Mouse (Mus musculus) macrophage (primary cell): ENCODE results near the gene Man2b2. TPM values are rescaled to one million over a fixed set of nuclear protein-coding genes. Genes with fewer than 3 reads are reported as not detected.
A peak's percentile ranks its signal among the peaks of the same experiment; 100 is the strongest.

Source experiments
- H3K27ac ChIP-seq: fragments of 350-480 bp; formaldehyde crosslinking; 2 replicates; pipeline ENCODE4 v1.9.0; 2021
- H3K36me3 ChIP-seq: fragments of 350-480 bp; formaldehyde crosslinking; 2 replicates; pipeline ENCODE4 v1.9.0; 2021; ENCODE audit errors: inconsistent target
- H3K4me3 ChIP-seq: fragments of 350-480 bp; formaldehyde crosslinking; 2 replicates; pipeline ENCODE4 v1.9.0; 2021; ENCODE audit errors: inconsistent target
- H3K79me2 ChIP-seq: fragments of 350-480 bp; formaldehyde crosslinking; 2 replicates; pipeline ENCODE4 v1.9.0; 2021; ENCODE audit errors: inconsistent target
- WGBS: methylation state at CpG from one replicate; pipeline ENCODE4 v1.1.7; 2026; ENCODE audit warnings: inconsistent platforms; ENCODE audit not compliant: missing documents; 5-methylcytosine and 5-hydroxymethylcytosine counted together
- polyA plus RNA-seq: library from polyadenylated mRNA; stranded (reverse); fragments of 250-400 nt; gene quantifications from 3 replicates; pipeline ENCODE4 v1.2.4, GENCODE M21; 2018; ENCODE audit warnings: inconsistent platforms
- total RNA-seq, 78 experiments: library from RNA; depleted of rRNA; stranded (reverse); fragments of 250-400 nt; gene quantifications; 1 replicate in 9 of 78; 2 replicates in 24 of 78; 3 replicates in 43 of 78; 4 replicates in 2 of 78; pipeline ENCODE4 v1.2.4; 2018; ENCODE audit warnings: inconsistent platforms in 56 of 78

Man2b2 gene
- total RNA-seq (2018; cell fraction: chromatin; rRNA removed), result 100 to 1,000 TPM in 13 of 26 experiments, 10 to 100 TPM in 13; 21.3 to 170 (median 104) TPM
- 100 to 1,000 TPM; 128 to 233 (median 173) TPM for total RNA-seq (2018; cell fraction: cytosol; rRNA removed)
- 100 to 1,000 TPM in 25 of 26 experiments, 10 to 100 TPM in 1; 50.2 to 242 (median 166) TPM for total RNA-seq (2018; cell fraction: nucleus; rRNA removed)
- 128 to 211 TPM (median 192 TPM) in 3 replicates for polyA plus RNA-seq

- H3K36me3 ChIP-seq, result peaks cover 40% of the 10 kb centered on the region
- H3K4me3 ChIP-seq, result peak within 1 kb of the TSS; percentile 61
- H3K27ac ChIP-seq, result peak within 1 kb of the TSS; percentile 68
- H3K79me2 ChIP-seq, result peaks cover 13% of the 10 kb centered on the region; the same call in 1 of the 2 replicates
- WGBS, result 3% methylated on average over 46 of the region's 46 CpGs
Observed at GRCm38 (mm10) chr5:36829913-36830879, at the start of gene Man2b2. Gene Man2b2, minus strand, starts transcription at chr5:36830653.

GRCm38 (mm10) chr5:36878801-36879200, 48.3 kb upstream of the Man2b2 start:
- Histone ChIP-seq H3K79me2 (no peaks in the 10 kb centered on the region), H3K27ac (no peak overlapping the region)
- WGBS, result 85% methylated on average over 4 of the region's 4 CpGs

GRCm38 (mm10) chr5:36877641-36878040, 47.2 kb upstream of the Man2b2 start:
- H3K36me3 ChIP-seq, result no peaks in the 10 kb centered on the region
- H3K79me2 ChIP-seq, result no peaks in the 10 kb centered on the region
- WGBS, result 82% methylated on average over 2 of the region's 2 CpGs
- no peak overlapping the region for H3K4me3 ChIP-seq
- no peak overlapping the region for H3K27ac ChIP-seq

More at GRCm38 (mm10) chr5:36878801-36879200, 48.3 kb upstream of the Man2b2 start:
- Histone ChIP-seq H3K4me3 (no peak overlapping the region), H3K36me3 (no peaks in the 10 kb centered on the region)

GRCm38 (mm10) chr5:36876777-36877396, 46.4 kb upstream of the Man2b2 start:
- WGBS, result 72% methylated on average over 7 of the region's 7 CpGs
- Histone ChIP-seq H3K27ac (no peak overlapping the region), H3K79me2 (no peaks in the 10 kb centered on the region), H3K36me3 (no peaks in the 10 kb centered on the region), H3K4me3 (no peak overlapping the region)

GRCm38 (mm10) chr5:36875956-36876355, 45.5 kb upstream of the Man2b2 start:
- H3K4me3 ChIP-seq, result no peak overlapping the region
- whole genome bisulfite sequencing, result 71% methylated on average over 4 of the region's 4 CpGs
- H3K36me3 ChIP-seq, result no peaks in the 10 kb centered on the region
- no peaks in the 10 kb centered on the region for H3K79me2 ChIP-seq
- no peak overlapping the region for H3K27ac ChIP-seq

GRCm38 (mm10) chr5:36870916-36871315, 40.5 kb upstream of the Man2b2 start:
- Histone ChIP-seq H3K4me3 (no peak overlapping the region), H3K36me3 (no peaks in the 10 kb centered on the region), H3K79me2 (no peaks in the 10 kb centered on the region), H3K27ac (no peak overlapping the region)
- 79% methylated on average over 6 of the region's 6 CpGs for WGBS

GRCm38 (mm10) chr5:36869578-36870236, 39.3 kb upstream of the Man2b2 start:
- WGBS, result 2% methylated on average over 55 of the region's 56 CpGs
- no peaks in the 10 kb centered on the region for H3K36me3 ChIP-seq
- H3K4me3 ChIP-seq, result no peak overlapping the region

GRCm38 (mm10) chr5:36869186-36869577, 38.7 kb upstream of the Man2b2 start:
- H3K27ac ChIP-seq, result no peak overlapping the region
- H3K79me2 ChIP-seq, result no peaks in the 10 kb centered on the region
- no peak overlapping the region for H3K4me3 ChIP-seq
- WGBS, result 9% methylated on average over 7 of the region's 7 CpGs
- no peaks in the 10 kb centered on the region for H3K36me3 ChIP-seq

More at GRCm38 (mm10) chr5:36869578-36870236, 39.3 kb upstream of the Man2b2 start:
- H3K79me2 ChIP-seq, result no peaks in the 10 kb centered on the region
- no peak overlapping the region for H3K27ac ChIP-seq

- 4% methylated on average over 95 of the region's 108 CpGs for WGBS
- no peaks in the 10 kb centered on the region for H3K79me2 ChIP-seq
- H3K4me3 ChIP-seq, result no peak within 1 kb of the TSS
- H3K27ac ChIP-seq, result no peak within 1 kb of the TSS
- no peaks in the 10 kb centered on the region for H3K36me3 ChIP-seq
Observed at GRCm38 (mm10) chr5:36868266-36869090, 38.0 kb upstream of the Man2b2 start, which contains the start of gene Ppp2r2c. Gene Ppp2r2c, plus strand, starts transcription at chr5:36868513.

- Histone ChIP-seq H3K27ac (no peak overlapping the region), H3K4me3 (no peak overlapping the region), H3K36me3 (no peaks in the 10 kb centered on the region), H3K79me2 (no peaks in the 10 kb centered on the region)
- WGBS, result 20% methylated on average over 6 of the region's 6 CpGs
Observed at GRCm38 (mm10) chr5:36867561-36867960, 37.1 kb upstream of the Man2b2 start.

GRCm38 (mm10) chr5:36866701-36867250, 36.3 kb upstream of the Man2b2 start:
- Histone ChIP-seq H3K36me3 (no peaks in the 10 kb centered on the region), H3K27ac (no peak overlapping the region), H3K4me3 (no peak overlapping the region), H3K79me2 (no peaks in the 10 kb centered on the region)
- 76% methylated on average over 7 of the region's 7 CpGs for WGBS

GRCm38 (mm10) chr5:36861084-36861483, 30.6 kb upstream of the Man2b2 start:
- no peaks in the 10 kb centered on the region for H3K36me3 ChIP-seq
- H3K79me2 ChIP-seq, result no peaks in the 10 kb centered on the region
- H3K27ac ChIP-seq, result no peak overlapping the region
- WGBS, result 85% methylated on average over 2 of the region's 2 CpGs
- H3K4me3 ChIP-seq, result no peak overlapping the region

- H3K4me3 ChIP-seq, result no peak overlapping the region
- H3K27ac ChIP-seq, result no peak overlapping the region
- 74% methylated on average over 5 of the region's 5 CpGs for WGBS
Observed at GRCm38 (mm10) chr5:36857546-36857945, 27.1 kb upstream of the Man2b2 start.

More at GRCm38 (mm10) chr5:36857546-36857945, 27.1 kb upstream of the Man2b2 start:
- H3K36me3 ChIP-seq, result no peaks in the 10 kb centered on the region
- no peaks in the 10 kb centered on the region for H3K79me2 ChIP-seq
